Mouse (Mus musculus) brain, embryonic 14.5 days (tissue): Measurements from ENCODE around the gene Il2ra. TPM values are rescaled to one million over a fixed set of nuclear protein-coding genes. Genes with fewer than 3 reads are reported as not detected.

ENCODE experiments used
- DNase-seq: peaks from one replicate; pipeline ENCODE4 v3.0.0-alpha.2; 2011; ENCODE audit warnings: low read depth
- CTCF ChIP-seq: fragments of 200-500 bp; IDR thresholded peaks from 2 replicates; pipeline ENCODE4 v1.5.1; 2012; ENCODE audit warnings: inconsistent platforms, mild to moderate bottlenecking, moderate library complexity, borderline replicate concordance; ENCODE audit not compliant: insufficient read depth, insufficient read length; ENCODE audit errors: extremely low read depth
- POLR2A ChIP-seq: fragments of 200-500 bp; IDR thresholded peaks from 2 replicates; pipeline ENCODE4 v1.6.1; 2012; ENCODE audit warnings: mild to moderate bottlenecking, inconsistent platforms, borderline replicate concordance; ENCODE audit not compliant: poor library complexity, insufficient read depth, insufficient read length, severe bottlenecking; ENCODE audit errors: extremely low read depth
- polyA plus RNA-seq: library from polyadenylated mRNA; depleted of rRNA; stranded (reverse); fragments of >200 nt; gene quantifications from 2 replicates; pipeline ENCODE4 v1.2.3, GENCODE M21; 2012

The Il2ra gene
- polyA plus RNA-seq, 1 experiment, result 0.01 TPM

- no peak for TF ChIP-seq CTCF
- no peak for TF ChIP-seq POLR2A
- DNase-seq, result no peak
Observed at GRCm38 (mm10) chr2:11654990-11655931, 12.7 kb downstream of the Il2ra start.

- no peak for TF ChIP-seq POLR2A
- no peak for DNase-seq
Observed at GRCm38 (mm10) chr2:11657581-11657980, 15.0 kb downstream of the Il2ra start.

GRCm38 (mm10) chr2:11659263-11659662 is 16.7 kb downstream of the Il2ra start:
- DNase-seq, result peak; percentile 33
- TF ChIP-seq CTCF, result no peak
- TF ChIP-seq POLR2A, result no peak

- TF ChIP-seq POLR2A (no peak), CTCF (no peak)
- DNase-seq, result no peak
Observed at GRCm38 (mm10) chr2:11662143-11662906, 19.7 kb downstream of the Il2ra start.

GRCm38 (mm10) chr2:11662907-11663230 is 20.3 kb downstream of the Il2ra start:
- DNase-seq, result no peak
- TF ChIP-seq CTCF, result no peak
- no peak for TF ChIP-seq POLR2A

- TF ChIP-seq POLR2A (no peak), CTCF (peak; percentile 87)
- peak; percentile 91 for DNase-seq
Observed at GRCm38 (mm10) chr2:11663961-11664360, 21.4 kb downstream of the Il2ra start.

- no peak for TF ChIP-seq POLR2A
- no peak for TF ChIP-seq CTCF
- DNase-seq, result peak; percentile 32
Observed at GRCm38 (mm10) chr2:11664367-11664766, 21.8 kb downstream of the Il2ra start.

GRCm38 (mm10) chr2:11664806-11665205 is 22.2 kb downstream of the Il2ra start:
- no peak for DNase-seq
- no peak for TF ChIP-seq POLR2A
- TF ChIP-seq CTCF, result no peak

GRCm38 (mm10) chr2:11665326-11665725 is 22.7 kb downstream of the Il2ra start:
- no peak for TF ChIP-seq POLR2A
- TF ChIP-seq CTCF, result no peak
- no peak for DNase-seq

- no peak for TF ChIP-seq POLR2A
- TF ChIP-seq CTCF, result peak; percentile 39; the same call in 1 of the 2 replicates
- DNase-seq, result no peak
Observed at GRCm38 (mm10) chr2:11672144-11672543, 29.5 kb downstream of the Il2ra start.

- no peak for TF ChIP-seq POLR2A
- TF ChIP-seq CTCF, result no peak
- no peak for DNase-seq
Observed at GRCm38 (mm10) chr2:11679626-11680025, 37.0 kb downstream of the Il2ra start.

GRCm38 (mm10) chr2:11682712-11683111 is 40.1 kb downstream of the Il2ra start:
- TF ChIP-seq POLR2A (no peak), CTCF (no peak)
- DNase-seq, result no peak

GRCm38 (mm10) chr2:11686512-11686911 is 43.9 kb downstream of the Il2ra start:
- no peak for DNase-seq
- TF ChIP-seq POLR2A, result no peak
- no peak for TF ChIP-seq CTCF
